Mouse (Mus musculus): ENCODE measurements around the gene Pomgnt2.

Pomgnt2 gene

GRCm38 (mm10) chr9:121974141-121974986 lies 22.5 kb downstream of the Pomgnt2 start:
- in situ Hi-C loops (cut with MboI; ENCODE audit: low sequenced_read_pairs): no loop called here

GRCm38 (mm10) chr9:121973207-121973606 lies 23.7 kb downstream of the Pomgnt2 start:
- in situ Hi-C loops (cut with MboI; ENCODE audit: low sequenced_read_pairs): no loop called here

GRCm38 (mm10) chr9:121969841-121970381 lies 27.0 kb downstream of the Pomgnt2 start:
- in situ Hi-C loops (cut with MboI; ENCODE audit: low sequenced_read_pairs): no loop called here

GRCm38 (mm10) chr9:121968258-121968657 lies 28.7 kb downstream of the Pomgnt2 start:
- in situ Hi-C loops (cut with MboI; ENCODE audit: low sequenced_read_pairs): no loop called here

- in situ Hi-C loops (cut with MboI; ENCODE audit: low sequenced_read_pairs): no loop called here
Measured at GRCm38 (mm10) chr9:121964941-121965340, 32.0 kb downstream of the Pomgnt2 start.

GRCm38 (mm10) chr9:121959966-121960635 lies 36.8 kb downstream of the Pomgnt2 start:
- in situ Hi-C loops (cut with MboI; ENCODE audit: low sequenced_read_pairs): no loop called here

GRCm38 (mm10) chr9:121952596-121952995 lies 44.3 kb downstream of the Pomgnt2 start:
- in situ Hi-C loops (cut with MboI; ENCODE audit: low sequenced_read_pairs): no loop called here

GRCm38 (mm10) chr9:121951114-121951423 lies 45.8 kb downstream of the Pomgnt2 start:
- in situ Hi-C loops (cut with MboI; ENCODE audit: low sequenced_read_pairs): no loop called here

- in situ Hi-C loops (cut with MboI; ENCODE audit: low sequenced_read_pairs): no loop called here
Measured at GRCm38 (mm10) chr9:121950418-121951113, 46.3 kb downstream of the Pomgnt2 start, which contains the start of gene Fam198a. Fam198a (plus strand) TSS chr9:121950988.

GRCm38 (mm10) chr9:121948431-121948830 lies 48.5 kb downstream of the Pomgnt2 start:
- in situ Hi-C loops (cut with MboI; ENCODE audit: low sequenced_read_pairs): no loop called here

- in situ Hi-C loops (cut with MboI; ENCODE audit: low sequenced_read_pairs): no loop called here
Measured at GRCm38 (mm10) chr9:121947784-121948183, 49.1 kb downstream of the Pomgnt2 start.

GRCm38 (mm10) chr9:121943628-121944027 lies 53.3 kb downstream of the Pomgnt2 start:
- in situ Hi-C loops (cut with MboI; ENCODE audit: low sequenced_read_pairs): no loop called here

- in situ Hi-C loops (cut with MboI; ENCODE audit: low sequenced_read_pairs): no loop called here
Measured at GRCm38 (mm10) chr9:121943005-121943404, 53.9 kb downstream of the Pomgnt2 start.

- in situ Hi-C loops (cut with MboI; ENCODE audit: low sequenced_read_pairs): no loop called here
Measured at GRCm38 (mm10) chr9:121937944-121938355, 59.0 kb downstream of the Pomgnt2 start.

- in situ Hi-C loops (cut with MboI; ENCODE audit: low sequenced_read_pairs): no loop called here
Measured at GRCm38 (mm10) chr9:121937451-121937864, 59.5 kb downstream of the Pomgnt2 start.

- in situ Hi-C loops (cut with MboI; ENCODE audit: low sequenced_read_pairs): no loop called here
Measured at GRCm38 (mm10) chr9:121936952-121937351, 60.0 kb downstream of the Pomgnt2 start.

- in situ Hi-C loops (cut with MboI; ENCODE audit: low sequenced_read_pairs): no loop called here
Measured at GRCm38 (mm10) chr9:121934856-121935255, 62.1 kb downstream of the Pomgnt2 start.
